Mouse (Mus musculus) lung, postnatal 10 days (tissue): ENCODE measurements around the gene Hoxd1.

Source experiments
- DNase-seq: peaks from one replicate; pipeline ENCODE4 v3.0.0; 2021

Hoxd1 gene

GRCm38 (mm10) chr2:74749337-74750121 is 13.3 kb upstream of the Hoxd1 start:
- peak; percentile 13 for DNase-seq

GRCm38 (mm10) chr2:74750731-74751250 is 12.0 kb upstream of the Hoxd1 start:
- DNase-seq: no peak

GRCm38 (mm10) chr2:74751861-74752260 is 10.9 kb upstream of the Hoxd1 start:
- DNase-seq: no peak

- no peak for DNase-seq
These were observed 10.2 kb upstream of the Hoxd1 start for GRCm38 (mm10) chr2:74752431-74753174.

- DNase-seq: no peak
These were observed 9.6 kb upstream of the Hoxd1 start for GRCm38 (mm10) chr2:74753175-74753523.

- DNase-seq: no peak
These were observed 9.1 kb upstream of the Hoxd1 start for GRCm38 (mm10) chr2:74753711-74754110.

- no peak for DNase-seq
These were observed 2.6 kb upstream of the Hoxd1 start for GRCm38 (mm10) chr2:74760146-74760545.

- no peak for DNase-seq
These were observed 839 bp upstream of the Hoxd1 start for GRCm38 (mm10) chr2:74761941-74762340.

GRCm38 (mm10) chr2:74763245-74763735 is 510 bp downstream of the Hoxd1 start:
- DNase-seq: no peak

GRCm38 (mm10) chr2:74763976-74764375 is 1.2 kb downstream of the Hoxd1 start:
- no peak for DNase-seq

GRCm38 (mm10) chr2:74774359-74774758 is 11.6 kb downstream of the Hoxd1 start:
- no peak for DNase-seq

- no peak for DNase-seq
These were observed 14.9 kb downstream of the Hoxd1 start for GRCm38 (mm10) chr2:74777536-74778275.

GRCm38 (mm10) chr2:74781386-74781785 is 18.6 kb downstream of the Hoxd1 start:
- no peak for DNase-seq

GRCm38 (mm10) chr2:74795531-74795930 is 32.8 kb downstream of the Hoxd1 start:
- DNase-seq: no peak

- DNase-seq: no peak
These were observed 45.7 kb downstream of the Hoxd1 start for GRCm38 (mm10) chr2:74808431-74808830.
